Mouse (Mus musculus) layer of hippocampus, postnatal 36 days (tissue): Measurements from ENCODE around the gene Haus6. TPM values are rescaled to one million over a fixed set of nuclear protein-coding genes. Genes with fewer than 3 reads are reported as not detected.
"Not testable (repeated sequence)": the region's sequence is repeated elsewhere in the genome, so short reads cannot be mapped to it uniquely, and the experiment has no call there.

Source experiments
- DNase-seq, 2 experiments: peaks; one replicate each; pipeline ENCODE4 v3.0.0; 2022
- total RNA-seq, 2 experiments: library from RNA; stranded (reverse); gene quantifications; 2 replicates each; pipeline ENCODE4 v1.2.3; 2021

Gene Haus6
- total RNA-seq, result 1 to 10 TPM; 8.0 to 8.2 TPM

DNA sequence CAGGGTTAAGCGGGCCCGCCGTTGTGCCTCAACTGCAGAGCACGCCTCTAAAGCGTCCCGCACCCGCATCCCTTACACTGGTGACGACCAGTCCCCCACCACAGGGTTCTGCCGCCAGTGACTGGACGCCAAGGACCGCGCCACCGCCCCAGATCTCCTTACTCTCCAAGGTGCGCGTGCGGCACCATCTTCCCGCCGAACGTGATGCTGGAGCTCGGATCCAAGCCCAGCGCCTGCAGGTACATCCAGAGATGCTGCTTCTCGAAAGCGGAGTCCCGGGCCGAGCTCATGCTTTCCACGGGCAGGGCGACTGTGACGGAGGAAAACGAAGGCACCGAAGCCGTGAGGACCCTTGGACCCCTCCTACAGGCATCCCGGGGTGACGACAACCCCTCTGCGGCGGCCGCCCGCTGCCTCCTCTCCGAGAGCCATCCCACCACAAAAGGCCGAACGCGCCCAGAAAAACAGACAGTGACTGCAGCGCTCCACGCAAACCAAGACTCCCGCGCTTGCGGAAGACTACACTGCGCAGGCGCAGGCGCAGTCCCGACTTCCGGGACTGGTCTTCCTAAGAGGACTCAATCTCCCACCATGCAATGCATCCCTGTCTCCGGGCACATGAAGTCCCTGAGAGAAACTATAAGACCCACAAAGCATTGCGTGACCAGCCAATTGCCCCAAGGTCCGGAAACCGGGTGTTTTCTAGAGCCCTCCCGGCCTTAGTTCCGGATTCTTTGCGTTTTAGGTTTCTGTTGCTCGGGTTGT, at the start of gene Haus6:
Gene Haus6, minus strand, starts transcription at position 532 of the 765 bp plus-strand sequence.
- peak; percentile 88 to 92 for DNase-seq

GRCm38 (mm10) chr4:86657176-86657575, 45.3 kb upstream of the Haus6 start:
- DNase-seq, result no peak

- DNase-seq, result not testable (repeated sequence)
Observed at GRCm38 (mm10) chr4:86656410-86656809, 44.6 kb upstream of the Haus6 start.

- DNase-seq, result no peak
Observed at GRCm38 (mm10) chr4:86651686-86652384, 40.0 kb upstream of the Haus6 start.

DNA sequence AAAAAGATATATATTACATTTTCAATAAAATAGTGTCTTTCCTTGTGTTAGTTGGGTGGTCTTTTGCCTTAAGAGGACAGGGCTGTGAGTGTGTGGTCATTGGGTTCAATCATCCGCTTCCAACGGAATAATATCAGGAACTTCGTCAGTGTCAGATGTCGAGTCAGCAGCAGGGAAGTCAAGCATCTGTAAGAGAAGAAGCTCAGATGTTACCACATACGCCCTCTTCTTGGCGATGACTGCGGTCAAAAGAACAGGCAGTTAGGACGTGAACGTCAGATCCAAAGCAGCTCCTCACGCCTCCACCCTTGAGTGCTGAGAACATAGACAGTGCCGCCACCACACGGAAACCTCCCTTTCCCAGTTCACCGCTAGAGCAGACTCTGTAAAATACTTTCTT, 36.5 kb upstream of the Haus6 start:
- DNase-seq, result not testable (repeated sequence)

DNA sequence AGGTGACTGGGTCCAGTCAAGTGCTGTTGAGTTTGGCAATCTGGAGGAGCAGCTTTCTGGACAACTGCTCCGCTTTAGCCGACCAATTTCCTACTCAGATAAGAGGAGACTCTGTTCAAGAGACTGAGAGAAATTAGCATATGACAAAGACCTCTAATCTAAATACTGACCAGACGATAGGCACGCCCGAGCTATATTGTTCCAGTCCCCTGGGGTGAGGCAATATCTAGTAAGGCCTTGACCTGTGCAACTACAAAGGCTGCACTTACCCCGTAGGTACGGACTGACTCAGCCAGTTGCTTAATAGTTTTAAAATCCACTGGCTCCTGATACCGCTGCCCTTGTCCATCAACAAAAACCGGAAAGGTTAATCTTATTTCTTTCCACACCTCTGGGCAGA, 25.7 kb upstream of the Haus6 start:
- not testable (repeated sequence) for DNase-seq

- not testable (repeated sequence) for DNase-seq
Observed at GRCm38 (mm10) chr4:86634873-86635272, 23.0 kb upstream of the Haus6 start.

GRCm38 (mm10) chr4:86634312-86634711, 22.5 kb upstream of the Haus6 start:
- DNase-seq, result not testable (repeated sequence)

GRCm38 (mm10) chr4:86632556-86632955, 20.7 kb upstream of the Haus6 start:
- not testable (repeated sequence) for DNase-seq

GRCm38 (mm10) chr4:86631831-86632230, 20.0 kb upstream of the Haus6 start:
- DNase-seq, result no peak

GRCm38 (mm10) chr4:86626496-86626895, 14.6 kb upstream of the Haus6 start:
- DNase-seq, result not testable (repeated sequence)

DNA sequence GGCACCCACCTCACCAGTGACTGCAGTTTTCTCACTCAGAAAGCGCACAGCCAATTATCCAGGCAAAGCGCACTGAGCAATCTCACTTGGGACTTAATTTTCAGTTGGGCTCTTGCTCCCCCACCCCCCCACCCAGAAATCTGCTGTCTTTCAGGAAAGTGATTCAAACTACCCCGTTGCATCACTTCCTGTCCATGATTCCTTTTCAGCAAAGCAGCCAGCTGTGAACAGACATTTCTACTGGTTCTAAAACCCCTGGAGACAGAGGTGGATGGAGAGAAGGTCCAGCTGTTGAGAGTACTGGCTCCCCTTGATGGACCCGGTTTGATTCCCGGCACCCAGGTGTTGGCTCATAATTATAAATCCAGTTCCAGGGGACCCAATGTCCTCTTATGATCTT, 13.6 kb upstream of the Haus6 start:
- DNase-seq, result no peak

- DNase-seq, result not testable (repeated sequence)
Observed at GRCm38 (mm10) chr4:86622532-86622931, 10.7 kb upstream of the Haus6 start.

DNA sequence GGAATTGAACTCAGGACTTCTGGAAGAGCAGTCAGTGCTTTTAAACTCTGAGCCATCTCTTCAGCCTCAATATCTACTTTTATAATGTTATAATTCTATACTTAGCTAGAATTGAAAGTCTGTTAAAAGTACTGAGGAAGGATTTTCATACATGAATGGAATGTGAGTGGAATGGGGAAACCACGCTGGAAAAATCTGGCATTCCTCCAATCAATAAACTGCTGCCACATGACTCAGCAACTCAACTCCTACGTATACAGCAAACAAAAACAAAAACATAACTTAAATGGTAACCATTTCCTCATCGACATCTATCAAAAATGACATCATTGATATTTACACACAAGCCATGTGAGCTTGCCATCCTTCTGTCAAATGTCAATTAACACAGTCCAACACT, 10.3 kb upstream of the Haus6 start:
- DNase-seq, result no peak

DNA sequence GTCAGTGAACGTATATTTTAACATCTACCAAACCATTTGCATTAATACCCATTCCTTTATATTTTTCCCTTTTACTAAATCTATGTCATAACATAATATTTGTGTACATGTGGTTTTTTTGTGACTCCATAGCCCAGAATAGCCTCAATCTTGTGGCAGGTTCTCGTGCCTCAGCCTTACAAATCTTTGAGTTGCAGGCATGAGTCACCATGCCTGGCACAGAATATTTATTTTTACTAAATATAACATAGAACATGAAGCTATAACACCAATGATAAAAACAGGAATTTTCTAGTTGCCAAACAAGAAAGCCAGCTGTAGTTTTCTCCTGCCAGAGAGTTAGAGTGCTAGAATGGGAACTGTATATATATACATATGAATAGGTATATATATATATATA, 8.7 kb upstream of the Haus6 start:
- no peak for DNase-seq

DNA sequence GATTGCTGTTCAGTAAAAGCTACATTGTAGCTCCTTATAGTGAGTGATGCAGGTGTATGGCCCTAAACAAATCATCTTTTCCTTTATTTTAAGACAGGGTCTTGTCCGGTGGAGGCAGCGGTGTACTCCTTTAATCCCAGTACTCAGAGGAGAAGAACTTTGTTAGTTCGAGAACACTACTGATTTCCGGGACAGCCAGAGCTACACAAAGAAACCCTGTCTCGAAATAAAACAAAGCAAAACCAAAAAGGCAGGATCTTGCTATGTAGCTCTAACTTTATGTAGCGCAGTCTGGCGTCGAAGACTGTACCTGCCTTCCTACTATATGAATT, 400 bp upstream of the Haus6 start:
- DNase-seq, result no peak

- DNase-seq, result no peak
Observed at GRCm38 (mm10) chr4:86591304-86591703, 20.6 kb downstream of the Haus6 start.

DNA sequence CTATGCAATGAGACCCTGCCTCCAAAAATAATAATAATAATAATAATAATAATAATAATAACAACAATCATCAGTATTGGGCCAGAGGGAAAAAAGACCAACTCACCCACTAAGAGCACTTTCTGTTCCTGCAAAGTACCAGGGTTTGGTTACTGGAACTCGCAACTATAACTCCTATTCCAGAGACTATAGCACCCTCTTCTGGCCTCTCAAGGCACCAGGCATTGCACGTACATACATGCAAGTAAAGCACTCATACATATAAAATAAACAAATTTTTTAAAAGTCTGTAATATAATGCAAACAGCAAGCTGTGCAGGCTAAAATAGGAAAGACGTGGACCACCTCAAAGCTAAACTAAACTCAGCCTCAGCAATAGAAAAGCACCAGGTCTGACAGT, 23.6 kb downstream of the Haus6 start:
- DNase-seq, result no peak

- no peak for DNase-seq
Observed at GRCm38 (mm10) chr4:86580591-86580990, 31.3 kb downstream of the Haus6 start.

DNA sequence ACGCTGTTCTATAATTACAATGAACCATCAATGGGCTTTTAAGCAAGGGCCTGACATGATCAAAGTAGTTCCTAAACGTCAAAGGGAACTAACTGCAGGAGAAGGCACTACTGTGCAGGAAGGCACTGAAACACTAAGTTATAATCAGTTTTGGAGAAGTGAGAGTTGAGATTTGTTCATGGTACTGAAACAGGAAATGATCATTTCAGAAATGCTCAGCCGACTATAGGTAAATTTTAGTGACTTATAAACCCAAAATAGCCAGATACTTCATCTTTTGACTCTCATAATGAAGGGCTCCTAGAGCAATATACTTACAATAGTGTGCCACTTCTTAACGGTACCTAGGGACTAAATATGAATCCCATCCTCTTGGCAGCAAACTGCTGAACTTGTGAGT, 31.8 kb downstream of the Haus6 start:
- no peak for DNase-seq

GRCm38 (mm10) chr4:86576630-86577225, 35.1 kb downstream of the Haus6 start:
- no peak for DNase-seq

DNA sequence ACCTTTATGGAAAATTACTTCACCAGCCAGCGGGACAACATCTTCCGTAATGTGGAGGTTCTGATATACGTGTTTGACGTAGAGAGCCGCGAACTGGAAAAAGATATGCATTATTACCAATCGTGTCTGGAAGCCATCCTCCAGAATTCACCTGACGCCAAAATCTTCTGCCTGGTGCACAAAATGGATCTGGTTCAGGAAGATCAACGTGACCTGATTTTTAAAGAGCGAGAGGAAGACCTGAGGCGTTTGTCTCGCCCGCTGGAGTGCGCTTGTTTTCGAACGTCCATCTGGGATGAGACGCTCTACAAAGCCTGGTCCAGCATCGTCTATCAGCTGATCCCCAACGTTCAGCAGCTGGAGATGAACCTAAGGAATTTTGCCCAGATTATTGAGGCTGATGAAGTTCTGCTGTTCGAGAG, 35.7 kb downstream of the Haus6 start:
- peak; percentile 26 to 29 for DNase-seq

DNA sequence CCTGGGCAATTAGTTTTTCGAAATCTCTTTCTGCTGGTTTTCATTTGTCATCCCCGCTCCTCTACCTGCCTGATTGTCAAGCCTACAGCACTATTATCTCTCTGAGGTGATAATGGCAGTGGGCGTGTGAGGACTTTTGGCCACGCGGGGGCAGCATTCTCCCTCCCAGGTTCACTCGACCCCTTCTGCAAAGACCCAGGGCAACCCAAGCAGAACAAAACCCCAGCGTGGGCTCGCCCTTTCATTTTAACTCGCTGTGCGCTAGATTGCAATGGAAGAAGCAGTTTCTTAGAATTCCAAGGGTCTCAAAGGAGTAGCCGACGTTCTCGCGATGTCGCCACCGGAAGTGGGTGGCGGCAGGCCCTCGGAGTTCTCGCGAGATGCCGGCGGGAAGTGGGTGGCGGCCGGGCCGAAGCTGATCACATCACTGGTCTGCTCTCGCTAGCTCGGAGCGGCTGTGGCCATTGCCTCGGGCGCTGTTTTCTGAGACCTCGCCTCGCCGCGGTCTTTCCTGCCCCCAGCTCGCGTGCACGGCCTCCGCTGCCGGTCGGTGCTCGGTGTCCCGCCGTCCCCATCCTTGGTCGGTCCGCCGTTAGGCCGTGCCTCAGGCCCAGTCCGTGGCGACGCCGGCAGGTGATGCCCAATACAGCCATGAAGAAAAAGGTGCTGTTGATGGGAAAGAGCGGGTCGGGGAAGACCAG, 36.4 kb downstream of the Haus6 start, which contains the start of gene Rraga:
Gene Rraga, plus strand, starts transcription at position 386 of the 701 bp plus-strand sequence.
- DNase-seq, result peak; percentile 91 to 93
